Mouse (Mus musculus) heart, adult 2 months (tissue): ENCODE data around the gene Hspa14. TPM values are rescaled to one million over a fixed set of nuclear protein-coding genes. Genes with fewer than 3 reads are reported as not detected.

Experiments used
- DNase-seq, 2 experiments: peaks; one replicate each; pipeline ENCODE4 v3.0.0; 2021
- H3K27ac ChIP-seq: fragments of 200-600 bp; 2 replicates; pipeline ENCODE4 v1.8.1; 2022
- H3K27me3 ChIP-seq: fragments of 200-500 bp; 2 replicates; pipeline ENCODE4 v1.6.1; 2012; ENCODE audit warnings: mild to moderate bottlenecking, low read length, inconsistent platforms, mixed read lengths; ENCODE audit not compliant: control insufficient read depth, insufficient read depth
- H3K36me3 ChIP-seq: fragments of 200-500 bp; 2 replicates; pipeline ENCODE4 v1.6.1; 2012; ENCODE audit warnings: low read length, inconsistent platforms; ENCODE audit not compliant: control insufficient read depth, insufficient read depth
- H3K4me1 ChIP-seq: fragments of 200-500 bp; 2 replicates; pipeline ENCODE4 v1.6.1; 2011; ENCODE audit warnings: low read length; ENCODE audit not compliant: control insufficient read depth, insufficient read depth
- H3K4me3 ChIP-seq: fragments of 200-600 bp; 2 replicates; pipeline ENCODE4 v1.8.1; 2022
- H3K79me2 ChIP-seq: fragments of 200-500 bp; replicated peaks from 2 replicates; pipeline ENCODE4 v1.6.1; 2012; ENCODE audit warnings: mild to moderate bottlenecking, inconsistent platforms, low read length, moderate library complexity, mixed read lengths; ENCODE audit not compliant: control insufficient read depth, insufficient read depth
- H3K9ac ChIP-seq: fragments of 200-500 bp; 2 replicates; pipeline ENCODE4 v1.6.1; 2012; ENCODE audit warnings: low read depth, mild to moderate bottlenecking, control low read depth, inconsistent platforms, low read length, mixed read lengths
- CTCF ChIP-seq: fragments of 200-600 bp; IDR thresholded peaks from 2 replicates; pipeline ENCODE4 v1.8.1; 2022; ENCODE audit warnings: antibody characterized with exemption, mild to moderate bottlenecking, moderate library complexity
- EP300 ChIP-seq: fragments of 200-500 bp; IDR thresholded peaks from 2 replicates; pipeline ENCODE4 v1.6.1; 2011; ENCODE audit warnings: low read depth, low read length, control low read depth; ENCODE audit not compliant: insufficient read depth
- POLR2A ChIP-seq: fragments of 200-500 bp; IDR thresholded peaks from 2 replicates; pipeline ENCODE4 v1.6.1; 2011; ENCODE audit warnings: mild to moderate bottlenecking, low read depth, low read length, control low read depth; ENCODE audit not compliant: insufficient read depth
- WGBS: fragments of 180-500 bp; shearing (Covaris S2); methylation state at CpG from one replicate; pipeline ENCODE4 v1.1.7; 2018; 5-methylcytosine and 5-hydroxymethylcytosine counted together
- intact Hi-C: fragments of 180-260 bp; cut with DNase I; formaldehyde crosslinking; loops from one replicate; pipeline ENCODE4 v1.15.1; 2025
- polyA plus RNA-seq: library from polyadenylated mRNA; depleted of rRNA; stranded (reverse); fragments of >200 nt; gene quantifications from 2 replicates; pipeline ENCODE4 v1.2.3, GENCODE M21; 2012
- total RNA-seq, 2 experiments: library from RNA; stranded (reverse); gene quantifications; 2 replicates each; pipeline ENCODE4 v1.2.3; 2021

The Hspa14 gene
- total and polyA plus RNA-seq, 3 experiments = 16.9 to 22.7 (median 21.5) TPM

GRCm38 (mm10) chr2:3480239-3480638 lies 32.4 kb downstream of the Hspa14 start:
- H3K27ac ChIP-seq = no peak overlapping the region
- H3K27me3 ChIP-seq = no peaks in the 10 kb centered on the region
- no peak overlapping the region for H3K4me3 ChIP-seq
- H3K9ac ChIP-seq = no peak overlapping the region
- peaks cover 2% of the 10 kb centered on the region for H3K4me1 ChIP-seq
- DNase-seq = no peak
- H3K79me2 ChIP-seq = no peaks in the 10 kb centered on the region
- TF ChIP-seq POLR2A (no peak), EP300 (no peak), CTCF (0 out of 2 replicates have a peak, but pooled peaks have one; percentile 18)
- no peaks in the 10 kb centered on the region; the same call in 1 of the 2 replicates for H3K36me3 ChIP-seq
- 81% methylated on average over 3 of the region's 3 CpGs for WGBS
- intact Hi-C loops = no loop called here

- Histone ChIP-seq H3K4me3 (no peak overlapping the region), H3K27me3 (no peaks in the 10 kb centered on the region), H3K36me3 (no peaks in the 10 kb centered on the region; the same call in 1 of the 2 replicates), H3K4me1 (peaks cover 2% of the 10 kb centered on the region), H3K27ac (no peak overlapping the region; the same call in 1 of the 2 replicates), H3K9ac (no peak overlapping the region), H3K79me2 (no peaks in the 10 kb centered on the region)
- WGBS = 72% methylated on average over 3 of the region's 3 CpGs
- TF ChIP-seq POLR2A (no peak), EP300 (no peak), CTCF (no peak)
- intact Hi-C loops = loop anchor here (2.0 kb wide), 1 partner anchor 37 kb away; the partner anchor contains the start of genes Cdnf, Gm45902 and Hspa14
- DNase-seq = no peak
Observed at GRCm38 (mm10) chr2:3475746-3476251, 36.8 kb downstream of the Hspa14 start.

- WGBS = under 1% methylated on average over 42 of the region's 42 CpGs
- peak within 1 kb of the TSS; percentile 84 for H3K9ac ChIP-seq
- TF ChIP-seq POLR2A (peak; percentile 91), CTCF (no peak), EP300 (no peak)
- peak; percentile 98 to 99 for DNase-seq
- peak within 1 kb of the TSS; percentile 77 for H3K4me3 ChIP-seq
- no peaks in the 10 kb centered on the region; the same call in 1 of the 2 replicates for H3K36me3 ChIP-seq
- H3K27ac ChIP-seq = peak within 1 kb of the TSS; percentile 76
- intact Hi-C loops = loop anchor here (2.0 to 5.0 kb wide), 2 partner anchors 38 to 53 kb away; partner anchors contain the start of genes Cdnf, Dclre1c, Gm45902 and Hspa14
- peaks cover 2% of the 10 kb centered on the region for H3K4me1 ChIP-seq
- no peaks in the 10 kb centered on the region for H3K79me2 ChIP-seq
- H3K27me3 ChIP-seq = no peaks in the 10 kb centered on the region
Observed at GRCm38 (mm10) chr2:3474861-3475283, 37.7 kb downstream of the Hspa14 start, which contains the start of gene Suv39h2. TSS of gene Suv39h2 (minus strand) at chr2:3475031.

GRCm38 (mm10) chr2:3474361-3474805 lies 38.2 kb downstream of the Hspa14 start:
- peak overlapping the region; percentile 20 for H3K27ac ChIP-seq
- H3K9ac ChIP-seq = peak overlapping the region; percentile 66
- peaks cover 2% of the 10 kb centered on the region for H3K4me1 ChIP-seq
- no peak for TF ChIP-seq EP300
- no peak for TF ChIP-seq POLR2A
- TF ChIP-seq CTCF = no peak
- DNase-seq = peak; percentile 60 to 68
- no peaks in the 10 kb centered on the region for H3K27me3 ChIP-seq
- H3K36me3 ChIP-seq = no peaks in the 10 kb centered on the region; the same call in 1 of the 2 replicates
- H3K4me3 ChIP-seq = peak overlapping the region; percentile 77
- intact Hi-C loops = loop anchor here (2.0 to 5.0 kb wide), 2 partner anchors 38 to 52 kb away; partner anchors contain the start of genes Cdnf, Dclre1c, Gm45902 and Hspa14
- under 1% methylated on average over 46 of the region's 46 CpGs for WGBS
- H3K79me2 ChIP-seq = no peaks in the 10 kb centered on the region

- intact Hi-C loops = loop anchor here (2.0 to 5.0 kb wide), 2 partner anchors 39 to 52 kb away; partner anchors contain the start of genes Cdnf, Dclre1c, Gm45902 and Hspa14
- WGBS = 2% methylated on average over 12 of the region's 12 CpGs
- no peak overlapping the region for H3K27ac ChIP-seq
Observed at GRCm38 (mm10) chr2:3473891-3474290, 38.7 kb downstream of the Hspa14 start.

GRCm38 (mm10) chr2:3456590-3456989 lies 56.0 kb downstream of the Hspa14 start:
- Histone ChIP-seq H3K36me3 (no peaks in the 10 kb centered on the region; the same call in 1 of the 2 replicates), H3K4me1 (no peaks in the 10 kb centered on the region), H3K9ac (no peak overlapping the region), H3K4me3 (no peak overlapping the region), H3K79me2 (no peaks in the 10 kb centered on the region), H3K27ac (no peak overlapping the region), H3K27me3 (no peaks in the 10 kb centered on the region)
- DNase-seq = no peak
- TF ChIP-seq CTCF = no peak
- TF ChIP-seq EP300 = no peak
- 85% methylated on average over 4 of the region's 4 CpGs for WGBS
- intact Hi-C loops = no loop called here

More at GRCm38 (mm10) chr2:3473891-3474290, 38.7 kb downstream of the Hspa14 start:
- H3K4me3 ChIP-seq = peak overlapping the region; percentile 77
- TF ChIP-seq POLR2A (no peak), CTCF (no peak), EP300 (no peak)
- no peak for DNase-seq
- H3K79me2 ChIP-seq = no peaks in the 10 kb centered on the region
- no peaks in the 10 kb centered on the region; the same call in 1 of the 2 replicates for H3K36me3 ChIP-seq
- peaks cover 2% of the 10 kb centered on the region for H3K4me1 ChIP-seq
- H3K27me3 ChIP-seq = no peaks in the 10 kb centered on the region
- H3K9ac ChIP-seq = peak overlapping the region; percentile 57; the same call in 1 of the 2 replicates
